Mouse (Mus musculus) bone marrow, adult 2 months (tissue): ENCODE data around the gene Psg16.
A peak's percentile ranks its signal among the peaks of the same experiment; 100 is the strongest.

Experiments
- CTCF ChIP-seq: fragments of 200-500 bp; IDR thresholded peaks from 2 replicates; pipeline ENCODE4 v1.5.1; 2011; ENCODE audit warnings: low read length, control low read depth; ENCODE audit not compliant: control insufficient read depth, insufficient read depth
- POLR2A ChIP-seq: fragments of 200-500 bp; IDR thresholded peaks from 2 replicates; pipeline ENCODE4 v1.6.1; 2011; ENCODE audit warnings: low read depth, mild to moderate bottlenecking, control low read depth, low read length, borderline replicate concordance; ENCODE audit not compliant: control insufficient read depth

GRCm38 (mm10) chr7:17050933-17051594 is 22.8 kb upstream of the Psg16 start:
- TF ChIP-seq CTCF (peak; percentile 92), POLR2A (no peak)
